Mouse (Mus musculus) hindbrain, embryonic 13.5 days (tissue): ENCODE measurements around the gene Metap2. TPM values are rescaled to one million over a fixed set of nuclear protein-coding genes. Genes with fewer than 3 reads are reported as not detected.

Source experiments
- ATAC-seq: fragments of 200-750 bp; cut with Nextera tagmentation; 2 replicates; pipeline ENCODE4 v1.8.0; 2017; ENCODE audit warnings: moderate TSS enrichment; ENCODE audit not compliant: low FRiP score
- H3K27ac ChIP-seq: fragments of 300-500 bp; sonication (generic); 2 replicates; pipeline ENCODE4 v1.5.1; 2015; ENCODE audit warnings: inconsistent platforms, mild to moderate bottlenecking, moderate library complexity
- H3K27me3 ChIP-seq: fragments of 300-500 bp; sonication (generic); 2 replicates; pipeline ENCODE4 v1.6.1; 2015; ENCODE audit warnings: mild to moderate bottlenecking, inconsistent platforms
- H3K36me3 ChIP-seq: fragments of 300-500 bp; sonication (generic); 2 replicates; pipeline ENCODE4 v1.6.1; 2015; ENCODE audit warnings: mild to moderate bottlenecking, inconsistent platforms
- H3K4me1 ChIP-seq: fragments of 300-500 bp; sonication (generic); replicated peaks from 2 replicates; pipeline ENCODE4 v1.6.1; 2015; ENCODE audit warnings: inconsistent platforms
- H3K4me2 ChIP-seq: fragments of 300-500 bp; sonication (generic); 2 replicates; pipeline ENCODE4 v1.6.1; 2015; ENCODE audit warnings: inconsistent platforms, mild to moderate bottlenecking, moderate library complexity
- H3K4me3 ChIP-seq: fragments of 300-500 bp; sonication (generic); 2 replicates; pipeline ENCODE4 v1.5.1; 2015; ENCODE audit warnings: mild to moderate bottlenecking, inconsistent platforms
- H3K9ac ChIP-seq: fragments of 300-500 bp; sonication (generic); 2 replicates; pipeline ENCODE4 v1.6.1; 2015; ENCODE audit warnings: mild to moderate bottlenecking, inconsistent platforms
- H3K9me3 ChIP-seq: fragments of 300-500 bp; sonication (generic); 2 replicates; pipeline ENCODE4 v1.6.1; 2016; ENCODE audit warnings: inconsistent platforms
- WGBS: fragments of 180-500 bp; shearing (Covaris S2); methylation state at CpG from one replicate; pipeline ENCODE4 v1.1.7; 2015; 5-methylcytosine and 5-hydroxymethylcytosine counted together
- polyA plus RNA-seq: library from polyadenylated mRNA; unstranded; fragments of >200 nt; fragmentation: Nextera tagmentation; extraction: Ambion mirVana; gene quantifications from 2 replicates; pipeline ENCODE4 v1.2.1, GENCODE M21; 2015

Gene Metap2
- polyA plus RNA-seq, 1 experiment from 2014 or later: 184 TPM

GRCm38 (mm10) chr10:93924666-93925065 lies 27.8 kb upstream of the Metap2 start:
- no peak for ATAC-seq
- no peaks in the 10 kb centered on the region for H3K36me3 ChIP-seq
- H3K4me1 ChIP-seq: no peaks in the 10 kb centered on the region
- no peak overlapping the region for H3K4me3 ChIP-seq
- 0 out of 2 replicates have a peak, but pooled peaks cover 7% of the 10 kb centered on the region for H3K9me3 ChIP-seq
- H3K27me3 ChIP-seq: no peaks in the 10 kb centered on the region
- no peak overlapping the region for H3K27ac ChIP-seq
- 83% methylated on average over 5 of the region's 5 CpGs for WGBS
- no peak overlapping the region for H3K9ac ChIP-seq
- no peak overlapping the region for H3K4me2 ChIP-seq

GRCm38 (mm10) chr10:93921160-93921559 lies 24.3 kb upstream of the Metap2 start:
- Histone ChIP-seq H3K27me3 (no peaks in the 10 kb centered on the region), H3K36me3 (no peaks in the 10 kb centered on the region), H3K9me3 (no peaks in the 10 kb centered on the region), H3K9ac (no peak overlapping the region), H3K4me1 (0 out of 2 replicates have a peak, but pooled peaks cover 3% of the 10 kb centered on the region), H3K4me3 (no peak overlapping the region), H3K4me2 (no peak overlapping the region), H3K27ac (no peak overlapping the region)
- ATAC-seq: no peak
- WGBS: 97% methylated on average over 4 of the region's 4 CpGs

GRCm38 (mm10) chr10:93919227-93919626 lies 22.3 kb upstream of the Metap2 start:
- H3K27me3 ChIP-seq: no peaks in the 10 kb centered on the region
- H3K4me1 ChIP-seq: 0 out of 2 replicates have a peak, but pooled peaks cover 3% of the 10 kb centered on the region
- 74% methylated on average over 13 of the region's 13 CpGs for WGBS
- no peak overlapping the region for H3K4me2 ChIP-seq
- H3K36me3 ChIP-seq: no peaks in the 10 kb centered on the region
- no peak overlapping the region for H3K27ac ChIP-seq
- no peak for ATAC-seq
- H3K9me3 ChIP-seq: no peaks in the 10 kb centered on the region
- no peak overlapping the region for H3K9ac ChIP-seq
- no peak overlapping the region for H3K4me3 ChIP-seq

GRCm38 (mm10) chr10:93918701-93919100 lies 21.8 kb upstream of the Metap2 start:
- Histone ChIP-seq H3K4me3 (no peak overlapping the region), H3K4me2 (no peak overlapping the region), H3K27me3 (no peaks in the 10 kb centered on the region), H3K27ac (no peak overlapping the region), H3K4me1 (0 out of 2 replicates have a peak, but pooled peaks cover 3% of the 10 kb centered on the region), H3K9me3 (no peaks in the 10 kb centered on the region), H3K36me3 (no peaks in the 10 kb centered on the region), H3K9ac (no peak overlapping the region)
- no peak for ATAC-seq
- WGBS: 58% methylated on average over 6 of the region's 6 CpGs

- no peak overlapping the region for H3K27ac ChIP-seq
- H3K36me3 ChIP-seq: no peaks in the 10 kb centered on the region
- ATAC-seq: no peak
Observed at GRCm38 (mm10) chr10:93918087-93918486, 21.2 kb upstream of the Metap2 start.

GRCm38 (mm10) chr10:93916778-93917177 lies 19.9 kb upstream of the Metap2 start:
- WGBS: 76% methylated on average over 2 of the region's 2 CpGs
- H3K9ac ChIP-seq: no peak overlapping the region
- H3K9me3 ChIP-seq: no peaks in the 10 kb centered on the region
- H3K27ac ChIP-seq: no peak overlapping the region
- H3K36me3 ChIP-seq: no peaks in the 10 kb centered on the region
- no peaks in the 10 kb centered on the region for H3K27me3 ChIP-seq
- H3K4me1 ChIP-seq: 0 out of 2 replicates have a peak, but pooled peaks cover 3% of the 10 kb centered on the region
- ATAC-seq: no peak
- H3K4me3 ChIP-seq: no peak overlapping the region
- H3K4me2 ChIP-seq: no peak overlapping the region

More at GRCm38 (mm10) chr10:93918087-93918486, 21.2 kb upstream of the Metap2 start:
- Histone ChIP-seq H3K4me3 (no peak overlapping the region), H3K27me3 (no peaks in the 10 kb centered on the region), H3K4me1 (0 out of 2 replicates have a peak, but pooled peaks cover 3% of the 10 kb centered on the region), H3K9me3 (no peaks in the 10 kb centered on the region), H3K4me2 (no peak overlapping the region), H3K9ac (no peak overlapping the region)
- WGBS: 84% methylated on average over 2 of the region's 2 CpGs

- Histone ChIP-seq H3K36me3 (no peaks in the 10 kb centered on the region), H3K4me3 (no peak overlapping the region), H3K27me3 (no peaks in the 10 kb centered on the region), H3K9ac (no peak overlapping the region), H3K4me1 (0 out of 2 replicates have a peak, but pooled peaks cover 3% of the 10 kb centered on the region), H3K9me3 (no peaks in the 10 kb centered on the region), H3K4me2 (no peak overlapping the region), H3K27ac (no peak overlapping the region)
- ATAC-seq: no peak
- WGBS: 44% methylated on average over 11 of the region's 11 CpGs
Observed at GRCm38 (mm10) chr10:93915531-93916275, 18.8 kb upstream of the Metap2 start.

DNA sequence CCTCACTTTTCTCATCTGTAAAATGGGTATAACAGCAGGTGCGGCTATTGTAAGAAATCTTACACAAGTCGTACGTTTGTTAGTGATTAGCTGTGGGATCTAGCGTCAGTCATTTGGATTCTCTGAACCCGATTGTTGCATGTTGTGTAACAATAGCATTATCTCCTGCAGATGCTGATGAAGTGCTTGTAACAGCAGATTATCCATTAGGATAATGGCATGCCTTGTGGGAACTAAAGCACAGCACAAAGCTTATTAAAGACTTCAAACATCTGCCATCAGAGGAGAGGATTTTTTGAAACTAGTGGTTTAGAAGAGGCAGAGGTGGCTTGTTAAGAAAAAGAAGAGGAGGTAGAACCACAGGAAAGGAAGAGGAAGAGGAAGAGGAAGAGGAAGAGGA lies 16.6 kb upstream of the Metap2 start:
- H3K27ac ChIP-seq: no peak overlapping the region
- ATAC-seq: no peak
- H3K4me2 ChIP-seq: no peak overlapping the region
- H3K36me3 ChIP-seq: no peaks in the 10 kb centered on the region
- no peaks in the 10 kb centered on the region for H3K4me1 ChIP-seq
- H3K9ac ChIP-seq: no peak overlapping the region
- WGBS: 84% methylated on average over 5 of the region's 5 CpGs
- no peaks in the 10 kb centered on the region for H3K27me3 ChIP-seq
- no peaks in the 10 kb centered on the region for H3K9me3 ChIP-seq
- no peak overlapping the region for H3K4me3 ChIP-seq

DNA sequence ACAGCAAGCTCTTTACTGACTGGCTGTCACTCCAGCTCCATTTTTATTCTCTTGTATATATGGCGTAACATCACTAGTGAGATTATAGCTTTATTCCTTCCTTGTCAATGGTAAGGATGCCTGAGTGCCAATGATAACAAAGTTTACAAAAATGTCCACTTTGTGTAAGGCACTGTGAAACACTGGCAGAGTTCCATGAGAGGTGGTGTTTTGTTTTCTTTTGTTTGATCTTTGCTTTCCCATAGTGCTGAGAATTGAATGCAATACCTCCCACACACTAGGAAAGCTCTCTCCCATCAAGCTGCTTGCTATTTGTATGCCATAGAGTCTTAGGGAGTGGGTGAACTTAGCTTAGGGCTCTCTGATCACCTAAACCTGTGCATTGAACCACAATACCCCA lies 16.0 kb upstream of the Metap2 start:
- Histone ChIP-seq H3K9me3 (no peaks in the 10 kb centered on the region), H3K36me3 (no peaks in the 10 kb centered on the region), H3K4me3 (no peak overlapping the region), H3K4me1 (no peaks in the 10 kb centered on the region), H3K27ac (no peak overlapping the region), H3K27me3 (no peaks in the 10 kb centered on the region), H3K4me2 (no peak overlapping the region), H3K9ac (no peak overlapping the region)
- WGBS: 84% methylated on average over 1 of the region's 1 CpGs
- no peak for ATAC-seq

DNA sequence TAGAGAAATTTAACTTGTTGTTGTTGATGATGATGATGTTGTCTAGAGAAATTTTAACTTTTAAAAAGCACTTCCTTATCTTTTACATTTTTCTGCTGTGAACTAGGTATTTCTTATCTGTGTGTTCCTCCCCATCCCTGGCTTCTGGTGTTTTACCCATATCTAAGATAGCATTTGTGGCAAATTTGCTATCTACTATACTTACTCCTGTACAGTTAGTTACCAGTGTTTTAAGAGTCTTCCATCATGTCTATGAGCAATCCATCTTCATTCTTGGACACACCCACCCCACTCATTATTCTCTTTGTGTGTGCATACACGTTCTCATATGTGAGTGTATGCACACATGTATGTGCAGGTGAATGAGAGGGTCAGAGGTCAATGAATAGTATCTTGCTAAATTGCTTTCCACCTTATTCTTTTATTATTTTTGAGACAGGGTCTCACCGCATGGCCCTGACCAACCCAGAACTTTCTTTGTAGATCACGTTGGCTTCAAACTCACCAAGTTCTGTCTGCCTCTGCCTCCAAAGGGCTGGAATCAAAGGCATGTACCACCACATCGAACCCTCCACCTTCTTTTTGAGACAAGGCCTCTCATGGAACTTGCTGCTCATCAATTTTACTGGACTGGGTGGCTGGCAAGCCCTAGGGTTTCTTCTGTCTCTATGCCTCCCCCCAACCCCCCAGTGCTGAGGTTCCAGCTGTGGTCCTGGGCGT lies 15.4 kb upstream of the Metap2 start:
- no peaks in the 10 kb centered on the region for H3K36me3 ChIP-seq
- no peak overlapping the region for H3K27ac ChIP-seq
- no peaks in the 10 kb centered on the region for H3K9me3 ChIP-seq
- no peak overlapping the region for H3K4me2 ChIP-seq
- no peaks in the 10 kb centered on the region for H3K27me3 ChIP-seq
- 82% methylated on average over 5 of the region's 5 CpGs for WGBS
- no peak for ATAC-seq
- no peak overlapping the region for H3K9ac ChIP-seq
- H3K4me3 ChIP-seq: no peak overlapping the region
- H3K4me1 ChIP-seq: no peaks in the 10 kb centered on the region

DNA sequence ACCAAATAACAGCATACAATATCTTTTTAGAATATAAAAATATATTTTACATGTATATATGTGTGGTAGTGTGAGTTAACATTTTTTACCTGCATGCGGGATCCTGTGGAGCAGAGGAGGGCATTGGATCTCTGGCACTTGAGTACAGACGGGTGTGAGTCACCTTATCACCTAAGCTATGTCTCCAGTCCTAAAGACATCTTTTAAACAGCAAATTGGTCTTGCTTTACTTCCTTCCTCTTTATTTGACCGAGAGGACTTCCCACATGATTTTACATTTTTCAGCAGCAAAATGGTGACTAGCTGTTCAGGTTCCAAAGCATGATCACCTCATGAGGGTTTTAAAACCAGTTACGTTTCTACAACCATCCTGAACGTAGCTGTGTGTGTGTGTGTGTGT lies 14.4 kb upstream of the Metap2 start:
- no peaks in the 10 kb centered on the region for H3K27me3 ChIP-seq
- no peak for ATAC-seq
- H3K4me1 ChIP-seq: no peaks in the 10 kb centered on the region
- H3K27ac ChIP-seq: no peak overlapping the region
- H3K9me3 ChIP-seq: no peaks in the 10 kb centered on the region
- no peak overlapping the region for H3K9ac ChIP-seq
- H3K36me3 ChIP-seq: no peaks in the 10 kb centered on the region
- H3K4me3 ChIP-seq: no peak overlapping the region
- H3K4me2 ChIP-seq: no peak overlapping the region
- WGBS: 90% methylated on average over 5 of the region's 5 CpGs

GRCm38 (mm10) chr10:93909811-93910446 lies 13.0 kb upstream of the Metap2 start:
- no peaks in the 10 kb centered on the region for H3K27me3 ChIP-seq
- H3K36me3 ChIP-seq: no peaks in the 10 kb centered on the region
- H3K9ac ChIP-seq: no peak overlapping the region
- no peak overlapping the region for H3K27ac ChIP-seq
- H3K4me3 ChIP-seq: no peak overlapping the region
- ATAC-seq: no peak
- no peak overlapping the region for H3K4me2 ChIP-seq
- WGBS: 75% methylated on average over 5 of the region's 5 CpGs
- no peaks in the 10 kb centered on the region for H3K4me1 ChIP-seq
- H3K9me3 ChIP-seq: no peaks in the 10 kb centered on the region
